Mouse (Mus musculus) left cerebral cortex, adult 2 months (tissue): ENCODE measurements around the gene Olfr618. TPM values are rescaled to one million over a fixed set of nuclear protein-coding genes. Genes with fewer than 3 reads are reported as not detected.
"Not testable (repeated sequence)": the region's sequence is repeated elsewhere in the genome, so short reads cannot be mapped to it uniquely, and the experiment has no call there.

Source experiments
- DNase-seq, 2 experiments: peaks; one replicate each; pipeline ENCODE4 v3.0.0; 2021 to 2022; ENCODE audit warnings: low spot score in 2 of 2, mixed read lengths in 1 of 2; ENCODE audit errors: extremely low spot score in 1 of 2
- H3K27ac ChIP-seq: fragments of 200-600 bp; 2 replicates; pipeline ENCODE4 v1.8.1; 2022
- H3K4me3 ChIP-seq: fragments of 200-600 bp; 2 replicates; pipeline ENCODE4 v1.8.1; 2022
- CTCF ChIP-seq: fragments of 200-600 bp; IDR thresholded peaks from 2 replicates; pipeline ENCODE4 v1.8.1; 2022; ENCODE audit warnings: antibody characterized with exemption, mild to moderate bottlenecking, moderate library complexity
- intact Hi-C: fragments of 180-260 bp; cut with DNase I; formaldehyde crosslinking; loops from one replicate; pipeline ENCODE4 v1.15.1; 2025
- long read RNA-seq, 2 experiments: library from polyadenylated mRNA; stranded (forward); transcript quantifications; one replicate each; pipeline ENCODE4 v2.0.0; 2021; ENCODE audit warnings: borderline mapping rate in 2 of 2
- microRNA-seq, 2 experiments: library from miRNA; unstranded; fragments of <30 nt; microRNA quantifications; one replicate each; pipeline ENCODE4 v1.2.0; 2021
- total RNA-seq, 2 experiments: library from RNA; stranded (reverse); gene quantifications; 2 replicates each; pipeline ENCODE4 v1.2.3; 2021

Olfr618 gene
- not detected for total RNA-seq
- long read RNA-seq, experiment 1: 0 reads
- long read RNA-seq, experiment 2: 0 reads

- Histone ChIP-seq H3K27ac (no peak within 1 kb of the TSS), H3K4me3 (no peak within 1 kb of the TSS)
- intact Hi-C loops: no loop called here
- no peak for DNase-seq
- TF ChIP-seq CTCF: no peak
Observed at GRCm38 (mm10) chr7:103589803-103590202, at the start of gene Olfr618. TSS of gene Olfr618 (plus strand) at chr7:103590103.

DNA sequence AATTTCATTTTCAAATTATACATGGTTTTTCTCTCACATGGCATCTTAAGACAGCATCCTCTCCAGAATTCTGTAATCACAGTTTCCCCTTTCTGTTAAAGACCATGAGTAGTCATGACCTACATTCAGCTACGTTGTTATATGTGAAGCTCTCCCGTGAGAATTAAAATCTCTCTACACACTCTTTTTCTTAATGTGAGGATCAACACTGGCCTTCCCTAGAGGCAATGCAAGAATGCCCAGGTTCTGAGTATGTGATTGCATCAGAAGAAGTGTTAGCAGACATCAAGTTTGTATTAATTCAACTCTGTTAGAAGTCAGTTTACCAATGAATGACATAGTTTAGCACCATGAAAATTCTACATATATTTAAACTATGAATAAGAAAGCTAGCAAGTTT, 47.3 kb upstream of the Olfr618 start, which contains the start of gene Olfr612:
TSS of gene Olfr612 (minus strand) at position 101 of the 400 bp plus-strand sequence.
- DNase-seq, H3K27ac ChIP-seq, intact Hi-C loops, H3K4me3 ChIP-seq: not testable (repeated sequence)

GRCm38 (mm10) chr7:103547774-103548173, 42.1 kb upstream of the Olfr618 start, which contains the start of gene Olfr613:
TSS of gene Olfr613 (plus strand) at chr7:103548074.
- DNase-seq: no peak
- Histone ChIP-seq H3K4me3 (no peak within 1 kb of the TSS), H3K27ac (no peak within 1 kb of the TSS)
- TF ChIP-seq CTCF: no peak
- intact Hi-C loops: no loop called here

DNA sequence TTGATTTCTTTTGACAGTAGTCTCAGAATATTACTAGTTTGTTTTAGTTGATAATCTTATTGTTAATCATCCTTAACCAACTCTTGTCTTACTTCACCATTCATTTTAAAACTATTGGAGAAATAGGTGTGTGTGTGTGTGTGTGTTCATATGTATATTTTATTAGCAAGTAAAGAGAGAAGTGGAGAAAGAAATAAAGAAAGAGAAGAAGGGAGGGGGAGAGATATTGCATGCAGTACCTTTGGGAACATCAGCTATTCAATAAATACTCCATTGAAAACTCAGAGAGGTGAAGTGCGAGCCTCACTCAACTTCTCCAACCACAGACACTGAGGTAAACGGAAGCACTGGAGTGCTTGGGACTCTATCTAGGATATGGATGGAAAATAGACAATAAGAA, 34.1 kb upstream of the Olfr618 start, which contains the start of gene Olfr615:
TSS of gene Olfr615 (plus strand) at position 301 of the 400 bp plus-strand sequence.
- intact Hi-C loops: no loop called here
- no peak for DNase-seq
- Histone ChIP-seq H3K4me3 (no peak within 1 kb of the TSS), H3K27ac (no peak within 1 kb of the TSS)
- no peak for TF ChIP-seq CTCF

GRCm38 (mm10) chr7:103569043-103569442, 20.9 kb upstream of the Olfr618 start, which contains the start of gene Olfr616:
TSS of gene Olfr616 (minus strand) at chr7:103569143.
- DNase-seq: no peak
- TF ChIP-seq CTCF: no peak
- Histone ChIP-seq H3K27ac (no peak within 1 kb of the TSS), H3K4me3 (no peak within 1 kb of the TSS)
- intact Hi-C loops: no loop called here

- no peak for DNase-seq
- no peak within 1 kb of the TSS for H3K27ac ChIP-seq
- intact Hi-C loops: loop anchor here (1.0 kb wide), 1 partner anchor 105 kb away; no protein-coding TSS in a partner anchor
- no peak within 1 kb of the TSS for H3K4me3 ChIP-seq
- no peak for TF ChIP-seq CTCF
Observed at GRCm38 (mm10) chr7:103572761-103573160, 17.1 kb upstream of the Olfr618 start, which contains the start of gene Olfr617. TSS of gene Olfr617 (plus strand) at chr7:103573061.

DNA sequence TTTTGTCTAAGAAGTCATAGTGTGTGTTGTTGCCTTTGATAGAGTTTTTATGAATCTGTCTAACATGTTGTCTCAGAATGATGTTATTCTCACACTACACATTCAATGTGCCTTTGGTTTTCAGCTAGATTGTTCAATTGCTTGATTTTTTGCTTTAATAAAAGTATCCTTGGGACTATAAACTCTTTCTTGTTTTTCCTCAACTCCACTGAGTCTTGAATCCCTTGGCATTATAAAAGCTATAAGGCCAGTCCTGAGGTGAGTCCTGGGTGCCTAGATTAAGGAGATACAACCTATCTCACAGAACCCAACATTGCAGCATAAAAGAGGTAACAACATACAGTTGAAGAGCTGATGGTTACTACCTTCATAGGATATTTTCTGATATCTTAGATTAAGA, 10.4 kb downstream of the Olfr618 start, which contains the start of gene Olfr619:
TSS of gene Olfr619 (plus strand) at position 301 of the 400 bp plus-strand sequence.
- Histone ChIP-seq H3K4me3 (no peak within 1 kb of the TSS), H3K27ac (no peak within 1 kb of the TSS)
- intact Hi-C loops: no loop called here
- no peak for TF ChIP-seq CTCF
- no peak for DNase-seq

DNA sequence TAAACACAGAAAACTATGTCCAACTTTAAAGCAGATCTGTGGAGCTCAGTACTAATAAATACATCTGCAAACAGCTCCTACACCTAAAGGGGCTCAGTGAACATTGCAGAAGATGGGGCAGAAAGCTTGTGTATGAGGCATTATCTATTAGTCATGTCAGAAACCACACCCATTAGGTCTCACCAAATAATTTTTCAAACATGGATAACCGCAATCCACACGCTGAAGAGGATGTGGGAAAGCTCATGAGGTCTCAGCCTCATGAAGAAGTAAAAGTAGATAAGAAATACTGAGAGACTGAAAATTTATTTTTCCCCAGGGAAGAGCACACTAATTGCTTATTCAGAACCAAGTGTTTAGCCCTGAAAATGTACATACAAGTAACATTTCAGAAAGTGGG, 17.5 kb downstream of the Olfr618 start:
- Histone ChIP-seq H3K4me3 (no peak overlapping the region), H3K27ac (no peak overlapping the region)
- TF ChIP-seq CTCF: no peak
- no peak for DNase-seq
- intact Hi-C loops: no loop called here

GRCm38 (mm10) chr7:103612434-103612833, 22.5 kb downstream of the Olfr618 start, which contains the start of gene Olfr620:
TSS of gene Olfr620 (minus strand) at chr7:103612534.
- H3K4me3 ChIP-seq: no peak within 1 kb of the TSS
- intact Hi-C loops: no loop called here
- TF ChIP-seq CTCF: no peak
- H3K27ac ChIP-seq: no peak within 1 kb of the TSS
- no peak for DNase-seq

- Histone ChIP-seq H3K4me3 (no peak overlapping the region), H3K27ac (no peak overlapping the region)
- intact Hi-C loops: no loop called here
- no peak for TF ChIP-seq CTCF
- no peak for DNase-seq
Observed at GRCm38 (mm10) chr7:103636795-103637194, 46.9 kb downstream of the Olfr618 start.

- no peak for TF ChIP-seq CTCF
- intact Hi-C loops: no loop called here
- DNase-seq: no peak
- H3K4me3 ChIP-seq: no peak within 1 kb of the TSS
- no peak within 1 kb of the TSS for H3K27ac ChIP-seq
Observed at GRCm38 (mm10) chr7:103642602-103643001, 52.7 kb downstream of the Olfr618 start, which contains the start of gene Olfr622. TSS of gene Olfr622 (minus strand) at chr7:103642702.

- intact Hi-C loops: no loop called here
- no peak for DNase-seq
- Histone ChIP-seq H3K4me3 (no peak overlapping the region), H3K27ac (no peak overlapping the region)
- TF ChIP-seq CTCF: no peak
Observed at GRCm38 (mm10) chr7:103644070-103644469, 54.2 kb downstream of the Olfr618 start.

Small RNAs within 50 kb of the gene (microRNA-seq; reads per million reads assigned to microRNA genes)
- 0 reads per million in 2 experiments for gene Gm26506

Other genes with a start within 250 kb of the Olfr618 start
- gene Olfr600, start 240.4 kb upstream of the Olfr618 start, total RNA-seq: not detected
- gene Olfr601, start 227.4 kb upstream of the Olfr618 start, total RNA-seq: not detected
- not detected for gene Olfr603, start 203.9 kb upstream of the Olfr618 start, total RNA-seq
- not detected for gene Usp17lc, start 175.0 kb upstream of the Olfr618 start, total RNA-seq
- gene Olfr605, start 144.7 kb upstream of the Olfr618 start, total RNA-seq: not detected
- gene Olfr606, start 141.1 kb upstream of the Olfr618 start, total RNA-seq: not detected
- gene Olfr607, start 126.0 kb upstream of the Olfr618 start, total RNA-seq: not detected
- gene Olfr608, start 120.2 kb upstream of the Olfr618 start, total RNA-seq: not detected
- not detected for gene Olfr609, start 92.0 kb upstream of the Olfr618 start, total RNA-seq
- not detected for gene Olfr610, start 78.0 kb upstream of the Olfr618 start, total RNA-seq
- gene Olfr611, start 69.3 kb upstream of the Olfr618 start, total RNA-seq: not detected
- not detected for gene Olfr612, start 47.4 kb upstream of the Olfr618 start, total RNA-seq
- not detected for gene Olfr613, start 42.0 kb upstream of the Olfr618 start, total RNA-seq
- gene Olfr615, start 34.0 kb upstream of the Olfr618 start, total RNA-seq: not detected
- not detected for gene Olfr616, start 21.0 kb upstream of the Olfr618 start, total RNA-seq
- not detected for gene Olfr617, start 17.0 kb upstream of the Olfr618 start, total RNA-seq
- not detected for gene Olfr619, start 10.5 kb downstream of the Olfr618 start, total RNA-seq
- gene Olfr620, start 22.4 kb downstream of the Olfr618 start, total RNA-seq: not detected
- gene Olfr622, start 52.6 kb downstream of the Olfr618 start, total RNA-seq: not detected
- gene Olfr623, start 73.6 kb downstream of the Olfr618 start, total RNA-seq: not detected
- under 1 TPM in 1 of 2 experiments, not detected in 1; 0.07 TPM for gene Olfr624, start 81.1 kb downstream of the Olfr618 start, total RNA-seq
- gene Olfr625-ps1, start 92.6 kb downstream of the Olfr618 start, total RNA-seq: not detected
- gene Olfr243, start 124.6 kb downstream of the Olfr618 start, total RNA-seq: not detected
- not detected for gene Olfr628, start 140.3 kb downstream of the Olfr618 start, total RNA-seq
- not detected for gene Olfr629, start 154.8 kb downstream of the Olfr618 start, total RNA-seq
- gene Olfr630, start 167.2 kb downstream of the Olfr618 start, total RNA-seq: not detected
- not detected for gene Olfr69, start 181.5 kb downstream of the Olfr618 start, total RNA-seq
- not detected for gene Olfr68, start 189.6 kb downstream of the Olfr618 start, total RNA-seq
- not detected for gene Olfr67, start 201.7 kb downstream of the Olfr618 start, total RNA-seq
- 10 to 100 TPM; 29.5 to 36.6 TPM for gene Hbb-bt, start 223.9 kb downstream of the Olfr618 start, total RNA-seq
- 100 to 1,000 TPM; 305 to 339 TPM for gene Hbb-bs, start 238.0 kb downstream of the Olfr618 start, total RNA-seq